Mouse (Mus musculus) inflammation-experienced regulatory T-cells, adult 16 weeks (primary cell): Measurements from ENCODE around the gene Olfr172. TPM values are rescaled to one million over a fixed set of nuclear protein-coding genes. Genes with fewer than 3 reads are reported as not detected.

Experiments
- polyA plus RNA-seq: library from polyadenylated mRNA; unstranded; fragments of 100-300 nt; shearing (Covaris generic); gene quantifications from one replicate; pipeline ENCODE4 v1.2.1, GENCODE M21; 2017

Gene Olfr172
- not detected for polyA plus RNA-seq

GRCm38 (mm10) chr16:58763076-58763475 lies at the start of gene Olfr172:
Olfr172 (minus strand) TSS chr16:58763176.

DNA sequence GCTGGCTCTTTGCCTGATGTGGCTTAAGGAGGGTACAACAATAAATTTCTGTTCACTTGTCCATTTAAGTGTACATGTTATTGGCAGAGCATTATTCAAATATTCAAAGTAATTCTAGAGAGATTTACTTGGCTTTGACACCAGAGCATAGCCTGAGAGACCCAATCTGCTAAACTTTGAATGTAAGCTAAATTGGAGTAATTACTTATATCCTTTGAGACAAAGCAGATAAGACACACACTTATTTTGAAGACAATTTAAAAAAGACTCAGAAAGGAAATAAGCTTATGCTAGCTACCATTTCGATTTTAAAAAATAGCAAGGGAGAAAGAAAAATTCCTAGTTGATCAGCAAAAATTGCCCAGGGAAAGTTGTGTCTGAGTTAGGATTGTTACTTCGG lies 37.2 kb upstream of the Olfr172 start, which contains the start of gene Olfr173:
Gene Olfr173, minus strand, starts transcription at position 101 of the 400 bp plus-strand sequence.

DNA sequence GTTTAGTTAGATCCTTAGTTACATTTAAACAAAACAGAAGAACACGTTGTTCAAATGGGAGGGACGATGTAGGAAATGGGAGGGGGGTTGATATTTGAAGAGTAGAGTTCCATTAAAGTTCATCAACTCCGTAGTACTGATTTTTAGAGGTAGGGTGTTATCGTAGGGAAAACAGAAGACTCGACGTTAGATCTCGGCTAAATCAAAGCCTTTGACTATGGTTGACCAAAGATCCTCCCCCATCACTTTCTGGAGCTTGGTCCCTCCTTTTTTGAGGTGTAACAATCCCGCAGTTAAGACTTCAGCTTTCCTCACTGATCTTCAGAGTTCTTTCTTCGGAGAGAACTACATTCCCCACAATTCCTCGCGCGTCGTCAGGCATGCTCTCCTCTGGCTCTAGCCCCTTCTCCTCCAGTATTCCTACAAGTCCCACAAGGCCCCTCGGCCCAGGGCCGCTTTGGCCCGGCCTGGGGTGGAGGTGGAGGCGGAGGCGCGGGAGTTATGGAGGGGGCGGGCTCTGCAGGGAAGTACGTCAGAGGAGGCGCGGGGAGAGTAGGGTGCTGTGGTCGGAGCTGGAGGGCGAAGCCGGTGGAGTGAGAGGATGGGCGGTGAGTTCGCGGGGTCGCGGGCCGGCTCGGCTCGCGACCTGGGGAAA lies 35.4 kb downstream of the Olfr172 start, which contains the start of gene Cldnd1:
Gene Cldnd1, plus strand, starts transcription at position 434 of the 655 bp plus-strand sequence.

DNA sequence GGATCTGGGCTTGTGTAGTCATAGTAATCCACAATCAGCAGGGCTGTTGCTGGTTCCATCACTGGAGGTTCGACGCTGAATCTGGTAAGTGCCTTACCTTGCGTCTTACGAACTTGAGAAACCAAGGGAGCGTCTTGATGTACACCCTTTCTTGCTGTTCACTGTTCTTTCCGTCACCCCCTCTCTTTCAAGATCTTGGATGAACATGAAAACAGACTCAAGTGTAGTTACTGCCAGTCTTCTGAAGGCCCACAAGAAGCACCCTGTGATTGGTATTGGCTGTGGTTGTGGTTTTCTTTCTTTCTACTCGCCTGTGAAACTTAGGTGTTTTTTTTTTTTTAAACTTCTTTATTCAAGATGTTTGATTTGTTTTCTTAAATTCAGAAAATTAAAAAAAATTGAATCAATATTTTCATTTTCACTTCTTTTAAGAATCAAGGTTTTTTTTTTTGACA lies 44.3 kb downstream of the Olfr172 start, which contains the start of gene Gpr15:
Gene Gpr15, minus strand, starts transcription at position 405 of the 455 bp plus-strand sequence.

Other genes starting within 250 kb of the Olfr172 start
- 5.8 TPM for gene St3gal6, start 238.9 kb downstream of the Olfr172 start, polyA plus RNA-seq
- not detected for gene Gm813, start 146.2 kb downstream of the Olfr172 start, polyA plus RNA-seq
- not detected for gene E330017A01Rik, start 124.4 kb downstream of the Olfr172 start, polyA plus RNA-seq
- 55.2 TPM for gene Cpox, start 92.9 kb downstream of the Olfr172 start, polyA plus RNA-seq
- 53.3 TPM for gene Gpr15, start 44.1 kb downstream of the Olfr172 start, polyA plus RNA-seq
- gene Cldnd1, start 35.3 kb downstream of the Olfr172 start, polyA plus RNA-seq, result 175 TPM
- gene Olfr173, start 37.1 kb upstream of the Olfr172 start, polyA plus RNA-seq, result 2.0 TPM
- 0.24 TPM for gene Olfr175-ps1, start 63.6 kb upstream of the Olfr172 start, polyA plus RNA-seq
- gene Olfr177, start 111.6 kb upstream of the Olfr172 start, polyA plus RNA-seq, result not detected
- gene Olfr178, start 128.9 kb upstream of the Olfr172 start, polyA plus RNA-seq, result 0.13 TPM
- gene Olfr181, start 165.6 kb upstream of the Olfr172 start, polyA plus RNA-seq, result not detected
- gene Olfr180, start 166.2 kb upstream of the Olfr172 start, polyA plus RNA-seq, result not detected
- not detected for gene Olfr183, start 232.2 kb upstream of the Olfr172 start, polyA plus RNA-seq